Mouse (Mus musculus) CH12.LX (cell line): ENCODE measurements around the gene Nr1i3. TPM values are rescaled to one million over a fixed set of nuclear protein-coding genes. Genes with fewer than 3 reads are reported as not detected.

ENCODE experiments used
- DNase-seq: peaks from one replicate; pipeline ENCODE4 v3.0.0-alpha.2; 2013; ENCODE audit errors: extremely low read depth
- H3K27ac ChIP-seq: 2 replicates; pipeline ENCODE4 v1.5.1; 2012; ENCODE audit warnings: low read depth, mild to moderate bottlenecking, control low read depth, moderate library complexity; ENCODE audit not compliant: insufficient read depth
- H3K27me3 ChIP-seq: replicated peaks from 2 replicates; pipeline ENCODE3; 2012; ENCODE audit warnings: inconsistent platforms
- H3K36me3 ChIP-seq, 2 experiments: replicated peaks in 1 of 2; 2 replicates each; pipeline versions ENCODE3 to v1.6.1; 2012; ENCODE audit warnings: inconsistent platforms in 1 of 2, low read length in 1 of 2, mild to moderate bottlenecking in 1 of 2, mixed read lengths in 1 of 2, moderate library complexity in 1 of 2; ENCODE audit not compliant: control insufficient read depth in 1 of 2, insufficient read depth in 1 of 2
- H3K4me1 ChIP-seq, 2 experiments: 2 replicates each; pipeline ENCODE4 v1.6.1; 2012; ENCODE audit warnings: inconsistent platforms in 1 of 2, moderate library complexity in 1 of 2; ENCODE audit not compliant: insufficient read depth in 2 of 2, control insufficient read depth in 1 of 2
- H3K4me2 ChIP-seq: 2 replicates; pipeline ENCODE4 v1.6.1; 2012; ENCODE audit warnings: low read depth, mild to moderate bottlenecking, control low read depth; ENCODE audit not compliant: poor library complexity, insufficient read depth, severe bottlenecking
- H3K4me3 ChIP-seq, 3 experiments: fragments of 150-350 bp in 1 of 3; sonication (generic) in 1 of 3; replicated peaks in 1 of 3; 2 replicates each; pipeline versions ENCODE3 to v1.5.1; 2011 to 2012; ENCODE audit warnings: low read depth in 2 of 3, low read length in 2 of 3, mild to moderate bottlenecking in 2 of 3, moderate library complexity in 2 of 3, control low read depth in 1 of 3, improper control_type of control experiment in 1 of 3, inconsistent platforms in 1 of 3, mixed read lengths in 1 of 3; ENCODE audit not compliant: poor library complexity in 1 of 3
- H3K79me2 ChIP-seq: replicated peaks from 2 replicates; pipeline ENCODE4 v1.6.1; 2012; ENCODE audit warnings: mild to moderate bottlenecking, moderate library complexity; ENCODE audit not compliant: control insufficient read depth, poor library complexity, insufficient read depth, severe bottlenecking; ENCODE audit errors: extremely low read depth
- H3K9ac ChIP-seq: 2 replicates; pipeline ENCODE4 v1.6.1; 2012; ENCODE audit warnings: low read depth, mild to moderate bottlenecking, control low read depth, moderate library complexity; ENCODE audit not compliant: insufficient read depth
- H3K9me3 ChIP-seq: replicated peaks from 2 replicates; pipeline ENCODE3; 2012; ENCODE audit warnings: low read length, inconsistent platforms, mixed read lengths
- BHLHE40 ChIP-seq: IDR thresholded peaks from 2 replicates; pipeline ENCODE4 v1.6.1; 2011; ENCODE audit warnings: mild to moderate bottlenecking, low read depth, low read length, improper control_type of control experiment
- CHD1 ChIP-seq: IDR thresholded peaks from 2 replicates; pipeline ENCODE4 v1.6.1; 2012; ENCODE audit warnings: low read depth, low read length, improper control_type of control experiment, inconsistent platforms
- CTCF ChIP-seq, 2 experiments: IDR thresholded peaks in 1 of 2; conservative IDR thresholded peaks in 1 of 2; 2 replicates each; pipeline ENCODE4 v1.5.1; 2011 to 2012; ENCODE audit warnings: low read depth in 2 of 2, low read length in 2 of 2, improper control_type of control experiment in 1 of 2, inconsistent platforms in 1 of 2, mild to moderate bottlenecking in 1 of 2, moderate library complexity in 1 of 2
- E2F4 ChIP-seq: IDR thresholded peaks from 2 replicates; pipeline ENCODE4 v1.6.1; 2011; ENCODE audit warnings: low read depth, low read length, improper control_type of control experiment; ENCODE audit not compliant: insufficient replicate concordance
- ELF1 ChIP-seq: IDR thresholded peaks from 2 replicates; pipeline ENCODE4 v1.6.1; 2014; ENCODE audit warnings: low read depth, mild to moderate bottlenecking, inconsistent platforms, low read length, improper control_type of control experiment
- EP300 ChIP-seq: IDR thresholded peaks from 2 replicates; pipeline ENCODE4 v1.6.1; 2011; ENCODE audit warnings: low read length, improper control_type of control experiment
- ETS1 ChIP-seq: conservative IDR thresholded peaks from 2 replicates; pipeline ENCODE4 v1.6.1; 2012; ENCODE audit warnings: low read depth, mild to moderate bottlenecking, inconsistent platforms, low read length, improper control_type of control experiment, moderate library complexity
- HCFC1 ChIP-seq: IDR thresholded peaks from 2 replicates; pipeline ENCODE4 v1.6.1; 2012; ENCODE audit warnings: low read depth, mild to moderate bottlenecking, inconsistent platforms, low read length, improper control_type of control experiment
- IRF4 ChIP-seq: IDR thresholded peaks from 2 replicates; pipeline ENCODE4 v1.6.1; 2014; ENCODE audit warnings: low read depth, mild to moderate bottlenecking, inconsistent platforms, low read length, improper control_type of control experiment
- JUN ChIP-seq: IDR thresholded peaks from 2 replicates; pipeline ENCODE4 v1.6.1; 2011; ENCODE audit warnings: low read depth, mild to moderate bottlenecking, low read length, improper control_type of control experiment, moderate library complexity; ENCODE audit not compliant: insufficient read depth
- JUND ChIP-seq: conservative IDR thresholded peaks from 2 replicates; pipeline ENCODE4 v1.6.1; 2011; ENCODE audit warnings: low read depth, low read length, improper control_type of control experiment
- KAT2A ChIP-seq: IDR thresholded peaks from 2 replicates; pipeline ENCODE4 v1.6.1; 2012; ENCODE audit warnings: low read length, improper control_type of control experiment, inconsistent platforms; ENCODE audit not compliant: insufficient replicate concordance
- MAX ChIP-seq: IDR thresholded peaks from 2 replicates; pipeline ENCODE4 v1.6.1; 2011; ENCODE audit warnings: low read length, improper control_type of control experiment
- MEF2A ChIP-seq: IDR thresholded peaks from 2 replicates; pipeline ENCODE4 v1.6.1; 2014; ENCODE audit warnings: low read depth, mild to moderate bottlenecking, inconsistent platforms, low read length, improper control_type of control experiment, borderline replicate concordance
- MXI1 ChIP-seq: IDR thresholded peaks from 2 replicates; pipeline ENCODE4 v1.6.1; 2011; ENCODE audit warnings: mild to moderate bottlenecking, low read depth, low read length, improper control_type of control experiment
- NRF1 ChIP-seq: IDR thresholded peaks from 2 replicates; pipeline ENCODE4 v1.6.1; 2014; ENCODE audit warnings: low read depth, mild to moderate bottlenecking, inconsistent platforms, low read length, improper control_type of control experiment, moderate library complexity
- PAX5 ChIP-seq: IDR thresholded peaks from 2 replicates; pipeline ENCODE4 v1.6.1; 2012; ENCODE audit warnings: low read length, inconsistent platforms, mixed read lengths
- POLR2A ChIP-seq: IDR thresholded peaks from 2 replicates; pipeline ENCODE4 v1.6.1; 2011; ENCODE audit warnings: low read depth, mild to moderate bottlenecking, improper control_type of control experiment, low read length
- POLR2AphosphoS2 ChIP-seq: IDR thresholded peaks from 2 replicates; pipeline ENCODE4 v1.6.1; 2011; ENCODE audit warnings: low read depth, low read length, improper control_type of control experiment
- TCF12 ChIP-seq: IDR thresholded peaks from 2 replicates; pipeline ENCODE4 v1.6.1; 2014; ENCODE audit warnings: low read depth, mild to moderate bottlenecking, inconsistent platforms, low read length, improper control_type of control experiment
- USF1 ChIP-seq: IDR thresholded peaks from 2 replicates; pipeline ENCODE4 v1.6.1; 2014; ENCODE audit warnings: low read depth, mild to moderate bottlenecking, inconsistent platforms, low read length, improper control_type of control experiment
- USF2 ChIP-seq: conservative IDR thresholded peaks from 2 replicates; pipeline ENCODE4 v1.6.1; 2011; ENCODE audit warnings: low read depth, low read length, improper control_type of control experiment
- ZC3H11A ChIP-seq: IDR thresholded peaks from 2 replicates; pipeline ENCODE4 v1.6.1; 2012; ENCODE audit warnings: low read depth, mild to moderate bottlenecking, inconsistent platforms, low read length, improper control_type of control experiment
- dilution Hi-C: fragments of 300-500 bp; cut with MboI; formaldehyde crosslinking; loops from 2 replicates; pipeline ENCODE4 v1.14.3; 2020; ENCODE audit warnings: low sequenced_read_pairs; ENCODE audit not compliant: extremely low pct_unique_long_range_greater_than_20kb, extremely low pct_ligation_motif_present
- in situ Hi-C: fragments of 300-500 bp; cut with MboI; formaldehyde crosslinking; loops from 3 replicates; pipeline ENCODE4 v1.14.3; 2019; ENCODE audit warnings: low sequenced_read_pairs, low pct_ligation_motif_present, low pct_unique_long_range_greater_than_20kb, mixed read lengths
- polyA plus RNA-seq: library from polyadenylated mRNA; unstranded; fragments of >175 nt; gene quantifications from 2 replicates; pipeline ENCODE4 v1.2.1, GENCODE M21; 2012; ENCODE audit warnings: low read depth; ENCODE audit not compliant: insufficient read length
- total RNA-seq, 2 experiments: library from RNA; depleted of rRNA; stranded (reverse); fragments of 300-350 nt in 1 of 2; fragments of >200 nt in 1 of 2; gene quantifications; 2 replicates each; pipeline ENCODE4 v1.2.3; 2012 to 2014

The Nr1i3 gene
- total and polyA plus RNA-seq, 3 experiments = 0.23 to 1.2 TPM; not detected in 1

- Histone ChIP-seq H3K9ac (no peak overlapping the region), H3K36me3 (no peaks in the 10 kb centered on the region), H3K4me1 (no peaks in the 10 kb centered on the region), H3K4me3 (no peak overlapping the region), H3K27me3 (peaks cover 39% of the 10 kb centered on the region), H3K9me3 (no peaks in the 10 kb centered on the region), H3K27ac (no peak overlapping the region), H3K4me2 (no peak overlapping the region), H3K79me2 (no peaks in the 10 kb centered on the region)
- dilution Hi-C loops = no loop called here
- no peak for DNase-seq
- in situ Hi-C loops = no loop called here
- TF ChIP-seq HCFC1 (no peak), USF2 (no peak), ELF1 (no peak), ZC3H11A (no peak), JUND (no peak), E2F4 (no peak), CTCF (conservative IDR thresholded peaks at IDR 0.05 in 1 of 2, IDR thresholded peaks at IDR 0.05 in 1 of 2; ENCODE audit: low read depth in 2 of 2, low read length in 2 of 2) (no peak), EP300 (no peak), KAT2A (no peak), USF1 (no peak), MEF2A (no peak), IRF4 (no peak), POLR2AphosphoS2 (no peak), BHLHE40 (no peak), JUN (no peak), ETS1 (no peak), MXI1 (no peak), CHD1 (no peak), POLR2A (no peak), MAX (no peak)
Observed at GRCm38 (mm10) chr1:171199532-171199931, 14.2 kb upstream of the Nr1i3 start.

- dilution Hi-C loops (no loop called here), in situ Hi-C loops (no loop called here)
- Histone ChIP-seq H3K79me2 (no peaks in the 10 kb centered on the region), H3K4me2 (no peak overlapping the region), H3K36me3 (no peaks in the 10 kb centered on the region), H3K9me3 (no peaks in the 10 kb centered on the region), H3K27ac (no peak overlapping the region), H3K9ac (no peak overlapping the region), H3K27me3 (peaks cover 35% of the 10 kb centered on the region), H3K4me3 (no peak overlapping the region), H3K4me1 (no peaks in the 10 kb centered on the region)
- no peak for DNase-seq
- TF ChIP-seq NRF1 = no peak
- TF ChIP-seq JUN = no peak
- TF ChIP-seq POLR2A = no peak
- TF ChIP-seq PAX5 = no peak
- TF ChIP-seq TCF12 = no peak
Observed at GRCm38 (mm10) chr1:171200769-171201168, 13.0 kb upstream of the Nr1i3 start.
